Mouse (Mus musculus) yolk sac, embryonic 10.5 days (tissue): ENCODE data around the gene Gfral.

Source experiments
- DNase-seq: peaks from one replicate; pipeline ENCODE4 v3.0.0-alpha.2; 2017; ENCODE audit warnings: low spot score

The Gfral gene

DNA sequence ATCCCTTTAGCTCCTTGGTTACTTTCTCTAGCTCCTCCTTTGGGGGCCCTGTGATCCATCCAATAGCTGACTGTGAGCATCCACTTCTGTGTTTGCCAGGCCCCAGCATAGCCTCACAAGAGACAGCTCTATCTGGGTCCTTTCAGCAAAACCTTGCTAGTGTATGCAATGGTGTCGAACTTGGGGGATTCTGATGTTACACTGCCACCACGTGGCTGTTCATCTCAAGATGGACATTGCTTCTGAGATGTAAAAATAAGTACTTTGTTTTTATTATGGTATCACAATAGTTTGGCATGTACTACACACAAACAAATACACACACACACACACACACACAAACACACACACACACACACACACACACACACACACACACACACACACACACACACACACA is 90.6 kb downstream of the Gfral start:
- peak; percentile 26 for DNase-seq
